Mouse (Mus musculus) megakaryocyte, embryonic 14.5 days (primary cell): Measurements from ENCODE around the gene Elac2.

ENCODE experiments used
- FLI1 ChIP-seq: IDR thresholded peaks from 2 replicates; pipeline ENCODE4 v1.6.1; 2012; ENCODE audit warnings: low read length, inconsistent platforms, mixed read lengths
- GATA1 ChIP-seq: IDR thresholded peaks from 3 replicates; pipeline ENCODE4 v1.6.1; 2012; ENCODE audit warnings: mixed read lengths, low read length, inconsistent platforms, borderline replicate concordance

GRCm38 (mm10) chr11:65050819-65051218 is 72.0 kb downstream of the Elac2 start:
- TF ChIP-seq GATA1 = no peak
- no peak for TF ChIP-seq FLI1
